Mouse (Mus musculus) thymus, adult 2 months (tissue): ENCODE results near the gene Fam214a. TPM values are rescaled to one million over a fixed set of nuclear protein-coding genes. Genes with fewer than 3 reads are reported as not detected.

Experiments
- DNase-seq: peaks from one replicate; pipeline ENCODE4 v3.0.0; 2021
- H3K27ac ChIP-seq: fragments of 200-500 bp; 2 replicates; pipeline ENCODE4 v1.5.1; 2012; ENCODE audit warnings: low read length, control low read depth; ENCODE audit not compliant: control insufficient read depth, insufficient read depth
- H3K27me3 ChIP-seq: fragments of 200-500 bp; 2 replicates; pipeline ENCODE4 v1.6.1; 2012; ENCODE audit warnings: mild to moderate bottlenecking, low read length, moderate library complexity, mixed read lengths; ENCODE audit not compliant: control insufficient read depth, insufficient read depth
- H3K36me3 ChIP-seq: fragments of 200-500 bp; 2 replicates; pipeline ENCODE4 v1.6.1; 2012; ENCODE audit warnings: mild to moderate bottlenecking, low read length, moderate library complexity; ENCODE audit not compliant: control insufficient read depth, insufficient read depth
- H3K4me1 ChIP-seq: fragments of 200-500 bp; replicated peaks from 2 replicates; pipeline ENCODE4 v1.6.1; 2012; ENCODE audit warnings: low read length; ENCODE audit not compliant: control insufficient read depth, insufficient read depth
- H3K4me3 ChIP-seq: fragments of 200-500 bp; 2 replicates; pipeline ENCODE4 v1.5.1; 2012; ENCODE audit warnings: mild to moderate bottlenecking, low read length, control low read depth, moderate library complexity; ENCODE audit not compliant: control insufficient read depth, insufficient read depth
- CTCF ChIP-seq: fragments of 200-500 bp; IDR thresholded peaks from 2 replicates; pipeline ENCODE4 v1.5.1; 2012; ENCODE audit warnings: mild to moderate bottlenecking, control low read depth, low read length, moderate library complexity, borderline replicate concordance; ENCODE audit not compliant: control insufficient read depth, poor library complexity, insufficient read depth; ENCODE audit errors: extremely low read depth
- POLR2A ChIP-seq: fragments of 200-500 bp; IDR thresholded peaks from 2 replicates; pipeline ENCODE4 v1.6.1; 2012; ENCODE audit warnings: mild to moderate bottlenecking, low read length, control low read depth, moderate library complexity; ENCODE audit not compliant: control insufficient read depth, poor library complexity, insufficient read depth; ENCODE audit errors: extremely low read depth
- WGBS: fragments of 180-500 bp; shearing (Covaris S2); methylation state at CpG from one replicate; pipeline ENCODE4 v1.1.7; 2018; 5-methylcytosine and 5-hydroxymethylcytosine counted together
- polyA plus RNA-seq: library from polyadenylated mRNA; depleted of rRNA; stranded (reverse); fragments of >200 nt; gene quantifications from 2 replicates; pipeline ENCODE4 v1.2.3, GENCODE M21; 2012

Gene Fam214a
- polyA plus RNA-seq, 1 experiment = 13.6 TPM

DNA sequence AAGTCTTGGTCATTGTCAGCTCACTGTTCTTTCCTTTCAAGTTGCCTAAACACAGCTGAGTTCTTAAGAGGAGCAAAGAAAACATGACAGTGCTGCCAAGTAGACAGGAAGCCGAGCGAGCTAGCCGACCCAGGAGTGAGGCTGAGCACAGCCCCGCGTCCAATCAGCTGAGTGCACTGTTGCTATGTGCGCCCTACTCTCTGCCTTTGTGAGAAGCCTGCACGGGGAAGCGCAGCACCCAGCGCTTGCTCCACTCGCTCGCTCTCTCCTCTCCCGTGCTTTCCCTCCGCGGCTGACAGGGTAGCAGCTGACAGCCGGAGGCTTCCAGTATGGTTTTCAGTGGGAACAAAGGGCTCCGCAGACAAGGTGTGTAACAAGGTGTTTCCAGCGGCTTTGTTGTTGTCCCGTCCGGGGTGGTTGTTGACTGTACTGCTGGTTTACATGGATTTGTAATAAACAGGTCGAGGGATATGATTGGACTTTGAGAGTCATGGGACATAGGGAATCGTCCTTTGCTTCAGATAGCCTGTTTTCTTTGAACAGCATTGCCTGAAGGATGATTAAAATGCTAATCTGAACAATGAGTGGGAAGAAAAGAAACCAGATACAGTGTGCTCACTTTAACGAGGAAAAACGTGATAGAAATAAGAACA, 23.4 kb downstream of the Fam214a start:
- peaks cover 11% of the 10 kb centered on the region for H3K4me1 ChIP-seq
- peak; percentile 87 for DNase-seq

DNA sequence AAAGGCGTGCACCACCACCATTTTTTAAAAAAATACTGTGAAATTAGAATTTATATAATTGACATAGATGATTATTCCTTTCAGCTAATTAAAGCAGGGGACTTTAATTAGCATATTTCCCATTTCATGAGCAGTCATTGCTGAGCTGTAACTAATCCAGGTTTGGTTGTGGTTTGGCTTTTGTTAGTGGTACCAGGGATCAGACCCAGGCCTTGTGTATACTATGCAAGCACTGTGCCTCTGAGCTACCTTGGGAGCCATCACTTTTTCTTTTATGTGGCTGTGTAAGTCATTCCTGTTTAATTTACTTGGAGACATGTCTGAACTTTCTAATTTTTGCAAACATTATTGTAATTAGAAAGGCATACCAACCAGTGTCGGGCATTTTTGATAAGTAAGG, 24.6 kb downstream of the Fam214a start:
- no peak overlapping the region for H3K27ac ChIP-seq
- 93% methylated on average over 2 of the region's 2 CpGs for WGBS
- no peaks in the 10 kb centered on the region for H3K27me3 ChIP-seq
- no peak overlapping the region for H3K4me3 ChIP-seq
- TF ChIP-seq CTCF = no peak
- no peak for TF ChIP-seq POLR2A
- H3K4me1 ChIP-seq = peaks cover 11% of the 10 kb centered on the region
- H3K36me3 ChIP-seq = no peaks in the 10 kb centered on the region
- no peak for DNase-seq

More for the DNA sequence above, 23.4 kb downstream of the Fam214a start:
- TF ChIP-seq CTCF (no peak), POLR2A (peak; percentile 74)
- H3K36me3 ChIP-seq = no peaks in the 10 kb centered on the region
- whole genome bisulfite sequencing = 2% methylated on average over 23 of the region's 23 CpGs
- peak overlapping the region; percentile 83 for H3K27ac ChIP-seq
- no peaks in the 10 kb centered on the region for H3K27me3 ChIP-seq
- peak overlapping the region; percentile 61 for H3K4me3 ChIP-seq

DNA sequence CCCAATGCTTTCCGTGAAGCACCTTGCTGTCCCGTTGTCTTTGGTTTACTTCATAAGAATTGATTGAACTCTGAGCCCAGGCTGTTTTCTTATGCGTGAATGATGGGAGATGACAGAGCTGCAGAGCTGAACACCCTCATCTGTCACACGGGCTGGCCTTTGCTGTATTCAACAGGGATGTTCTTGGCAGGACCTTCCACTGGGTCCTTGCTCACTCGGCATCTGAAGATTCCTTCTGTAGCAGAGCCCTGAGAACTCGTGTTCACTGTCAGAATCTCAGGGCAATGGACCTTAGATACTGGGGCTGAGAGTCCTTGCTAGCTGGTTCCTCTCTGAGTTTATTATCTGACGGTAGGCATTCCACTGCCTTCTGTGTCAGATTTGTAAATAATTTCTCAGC, 25.3 kb downstream of the Fam214a start:
- no peak for DNase-seq
- H3K27me3 ChIP-seq = no peaks in the 10 kb centered on the region

DNA sequence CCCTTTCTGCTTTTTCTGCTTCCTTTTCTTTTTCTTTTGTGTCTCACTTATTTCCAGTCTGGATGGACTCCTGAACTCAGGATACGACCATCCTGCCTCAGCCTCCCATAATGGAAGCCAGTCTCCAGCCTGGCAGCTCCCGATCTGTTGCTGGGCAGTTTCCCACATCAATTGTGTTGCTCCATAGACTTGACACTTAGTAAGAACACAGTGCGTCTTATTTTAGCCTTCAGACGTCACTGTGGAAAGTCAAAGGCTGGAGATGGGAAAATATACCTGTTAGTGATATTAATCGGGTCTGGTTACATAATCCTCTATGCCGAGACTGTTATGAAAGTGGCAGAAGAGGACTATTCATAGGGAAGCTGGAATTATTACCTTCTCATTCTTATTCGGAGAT, 26.2 kb downstream of the Fam214a start:
- no peaks in the 10 kb centered on the region for H3K36me3 ChIP-seq
- H3K27ac ChIP-seq = no peak overlapping the region
- WGBS = 97% methylated on average over 7 of the region's 7 CpGs
- peaks cover 11% of the 10 kb centered on the region for H3K4me1 ChIP-seq
- DNase-seq = no peak
- no peak for TF ChIP-seq CTCF
- no peak for TF ChIP-seq POLR2A
- H3K27me3 ChIP-seq = no peaks in the 10 kb centered on the region
- H3K4me3 ChIP-seq = no peak overlapping the region

More for the DNA sequence above, 25.3 kb downstream of the Fam214a start:
- no peaks in the 10 kb centered on the region for H3K36me3 ChIP-seq
- H3K4me1 ChIP-seq = peaks cover 11% of the 10 kb centered on the region
- no peak overlapping the region for H3K4me3 ChIP-seq
- WGBS = 96% methylated on average over 7 of the region's 7 CpGs
- H3K27ac ChIP-seq = no peak overlapping the region
- TF ChIP-seq POLR2A = no peak
- TF ChIP-seq CTCF = no peak

DNA sequence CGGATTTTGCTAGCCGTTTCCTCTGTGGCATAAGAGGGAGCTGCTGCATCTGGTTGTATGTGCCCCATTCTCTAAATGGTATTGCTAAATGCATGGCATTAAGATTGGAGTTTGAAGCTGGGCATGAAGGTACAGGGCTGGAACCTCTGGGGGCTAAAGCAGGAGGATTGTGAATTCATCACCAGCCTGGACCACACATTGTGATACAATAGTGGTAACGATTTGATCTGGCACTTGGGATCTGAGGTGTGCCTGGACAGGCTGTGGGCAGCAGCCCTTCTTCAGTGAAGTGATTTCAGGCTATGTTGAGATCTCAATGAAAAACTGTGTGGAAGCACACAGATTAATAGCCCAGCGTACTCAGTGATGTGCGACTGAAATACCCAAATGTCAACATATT, 26.7 kb downstream of the Fam214a start:
- 96% methylated on average over 5 of the region's 5 CpGs for whole genome bisulfite sequencing
- Histone ChIP-seq H3K27me3 (no peaks in the 10 kb centered on the region), H3K4me3 (no peak overlapping the region), H3K4me1 (peaks cover 9% of the 10 kb centered on the region), H3K27ac (no peak overlapping the region), H3K36me3 (no peaks in the 10 kb centered on the region)
- no peak for DNase-seq
- TF ChIP-seq CTCF (no peak), POLR2A (no peak)

DNA sequence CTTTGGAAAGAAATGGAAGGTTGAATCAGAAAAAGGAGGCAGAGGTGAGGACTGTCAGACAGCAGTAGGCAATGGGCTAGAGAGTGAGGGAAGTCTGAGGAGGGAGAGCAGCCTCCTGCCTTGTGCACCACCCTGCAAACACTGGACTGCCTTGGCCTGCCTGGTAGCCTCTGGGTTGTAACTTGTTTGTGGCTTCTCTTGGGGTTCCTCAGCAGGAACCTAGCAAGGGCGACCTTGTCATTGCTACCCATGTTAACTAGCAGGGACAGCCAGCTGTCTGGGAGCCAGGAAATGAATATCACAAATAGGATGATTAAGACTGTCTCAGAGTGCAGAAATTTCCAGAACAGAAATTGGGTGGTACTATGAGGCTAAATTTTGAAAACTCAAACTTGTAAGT, 27.2 kb downstream of the Fam214a start:
- no peak overlapping the region for H3K27ac ChIP-seq
- whole genome bisulfite sequencing = 77% methylated on average over 1 of the region's 1 CpGs
- no peaks in the 10 kb centered on the region for H3K36me3 ChIP-seq
- TF ChIP-seq CTCF (no peak), POLR2A (no peak)
- no peaks in the 10 kb centered on the region for H3K27me3 ChIP-seq
- peaks cover 4% of the 10 kb centered on the region for H3K4me1 ChIP-seq
- H3K4me3 ChIP-seq = no peak overlapping the region
- no peak for DNase-seq
